Mouse (Mus musculus) inflammation-experienced regulatory T-cells, adult 6 months (primary cell): ENCODE data around the gene Dnah1. TPM values are rescaled to one million over a fixed set of nuclear protein-coding genes. Genes with fewer than 3 reads are reported as not detected.

Experiments
- ATAC-seq: one replicate; pipeline ENCODE4 v1.8.0; 2017
- polyA plus RNA-seq, 3 experiments: library from polyadenylated mRNA; unstranded; fragments of 100-300 nt; shearing (Covaris generic); gene quantifications; one replicate each; pipeline ENCODE4 v1.2.1; 2017

The Dnah1 gene
- polyA plus RNA-seq, 3 experiments from 2014 or later, result not detected

DNA sequence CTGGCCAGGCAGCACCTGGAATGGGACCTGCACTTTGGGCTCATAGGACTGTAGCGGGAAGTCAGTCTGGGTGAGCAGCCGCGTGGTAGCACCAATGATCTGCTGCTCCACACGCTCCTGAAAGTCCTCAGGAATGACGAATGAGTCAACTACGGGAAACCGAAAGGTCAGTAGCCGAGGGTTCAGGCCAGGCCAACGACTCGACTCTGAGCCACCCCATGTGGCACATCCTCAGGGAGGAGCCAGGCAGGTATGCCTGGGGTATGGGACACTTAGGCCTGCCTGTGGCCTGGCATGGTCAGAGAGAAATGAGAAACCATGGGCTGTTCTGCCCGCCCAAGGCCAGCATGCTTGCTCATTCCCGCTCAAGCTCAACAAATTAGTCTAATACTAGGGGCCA, 7.1 kb downstream of the Dnah1 start:
- no peak for ATAC-seq

DNA sequence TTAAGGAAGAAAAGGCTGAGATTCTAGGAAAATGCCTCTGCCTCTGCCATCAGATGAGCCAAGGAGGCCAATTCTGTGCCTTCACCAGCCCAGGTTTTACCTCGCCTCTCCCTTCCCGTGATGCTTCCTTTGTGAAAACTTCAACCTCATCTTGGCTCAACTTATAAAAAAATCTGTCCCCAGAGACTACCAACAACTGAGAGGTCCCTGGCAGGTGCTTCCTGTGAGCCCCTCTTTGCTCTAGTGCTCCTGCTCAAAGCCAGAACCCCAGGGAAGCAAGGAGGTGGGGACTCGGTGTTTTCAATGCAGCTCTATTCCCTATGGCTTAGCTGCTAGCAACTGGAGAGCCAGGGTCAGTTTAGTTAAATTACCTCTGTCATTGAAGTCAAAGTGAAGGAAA, 10.5 kb downstream of the Dnah1 start:
- ATAC-seq, result no peak

DNA sequence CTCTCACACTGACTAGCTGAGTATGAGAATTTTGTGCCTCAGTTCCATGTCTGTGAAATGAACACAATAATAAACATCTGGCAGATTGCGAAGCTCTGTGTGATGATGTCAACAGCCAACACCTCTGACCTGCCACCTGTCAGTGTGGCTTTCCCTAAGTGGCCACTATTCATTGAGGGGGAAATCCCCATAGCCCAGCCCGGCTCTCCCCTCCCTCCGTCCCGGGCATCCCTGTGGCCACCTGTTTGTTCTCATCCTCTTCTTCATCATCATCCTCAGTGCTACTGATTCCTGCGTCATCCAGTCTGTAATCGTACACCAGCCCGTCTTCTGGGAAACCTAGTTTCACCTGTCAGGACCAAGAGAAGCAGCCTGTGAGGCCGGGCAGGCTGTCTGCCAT, 38.0 kb downstream of the Dnah1 start:
- no peak for ATAC-seq

DNA sequence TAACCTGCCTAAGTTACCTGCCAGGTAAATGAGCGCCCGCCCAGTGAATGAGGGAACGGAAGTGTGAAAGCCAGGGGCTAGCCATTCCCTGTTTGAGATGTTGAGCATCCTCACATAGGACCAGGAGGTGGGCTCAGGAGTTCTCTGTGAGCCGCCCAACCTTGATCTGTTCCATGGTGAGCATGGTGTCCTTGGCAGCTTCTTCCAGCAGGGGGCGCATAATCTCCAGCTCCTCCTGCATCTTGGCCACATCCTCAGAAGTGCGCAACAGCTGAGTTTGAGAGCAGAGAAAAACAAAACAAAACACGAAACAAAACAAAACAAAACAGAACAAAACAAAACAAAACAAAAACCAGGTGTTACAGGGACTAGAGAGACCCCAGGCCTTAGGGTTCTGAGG, 51.5 kb downstream of the Dnah1 start:
- ATAC-seq, result peak; percentile 77

DNA sequence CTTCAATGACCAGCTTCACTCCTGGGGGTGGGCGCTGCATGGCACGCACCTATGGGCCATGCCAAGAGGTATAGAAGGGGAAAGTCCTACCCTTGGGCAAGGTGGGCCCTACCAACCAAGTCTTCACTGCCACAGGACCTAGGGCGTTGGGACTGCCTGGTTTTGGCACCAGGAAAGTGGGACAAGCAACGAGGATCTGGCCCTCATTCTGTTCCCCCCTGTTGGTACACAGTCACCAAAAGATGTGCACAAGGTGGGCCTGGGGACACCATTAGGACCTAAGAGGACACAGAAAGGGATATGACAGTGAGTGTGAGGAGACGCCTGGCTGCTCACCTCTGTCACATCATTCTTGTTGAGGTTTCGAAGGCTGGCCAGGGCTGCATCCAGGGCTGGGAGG, 52.6 kb downstream of the Dnah1 start:
- ATAC-seq, result no peak

DNA sequence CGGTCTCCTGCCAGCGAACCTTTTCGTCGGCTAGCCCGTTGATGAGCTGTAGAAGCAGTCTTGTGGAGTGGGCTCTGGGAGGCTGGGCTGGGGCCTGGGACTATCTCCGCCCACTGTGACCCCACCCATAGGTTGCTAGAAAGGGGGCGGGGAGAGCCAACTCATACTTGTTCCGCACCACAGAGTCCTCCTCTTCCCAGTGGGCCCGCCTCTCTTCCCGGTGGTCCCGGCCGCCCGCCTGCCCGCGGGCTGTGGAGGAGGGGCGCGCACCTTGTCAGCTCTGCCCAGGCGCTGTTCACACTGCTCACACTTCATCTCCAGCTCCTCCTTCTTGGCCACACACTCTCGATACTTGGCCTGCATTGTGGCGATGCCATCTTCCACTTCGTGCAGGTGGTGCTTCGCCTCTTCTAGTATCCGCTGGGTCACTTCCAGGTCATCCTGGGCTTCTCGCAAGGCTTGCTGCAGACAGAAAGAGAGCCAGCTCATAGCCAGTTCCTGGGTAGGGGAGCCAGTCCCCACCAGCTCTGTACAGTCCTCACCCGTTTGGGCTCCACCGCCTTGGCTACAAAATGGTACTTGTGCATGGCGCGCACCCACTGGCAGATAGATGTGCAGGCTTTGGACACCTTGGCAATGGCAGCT, 54.1 kb downstream of the Dnah1 start:
- no peak for ATAC-seq

DNA sequence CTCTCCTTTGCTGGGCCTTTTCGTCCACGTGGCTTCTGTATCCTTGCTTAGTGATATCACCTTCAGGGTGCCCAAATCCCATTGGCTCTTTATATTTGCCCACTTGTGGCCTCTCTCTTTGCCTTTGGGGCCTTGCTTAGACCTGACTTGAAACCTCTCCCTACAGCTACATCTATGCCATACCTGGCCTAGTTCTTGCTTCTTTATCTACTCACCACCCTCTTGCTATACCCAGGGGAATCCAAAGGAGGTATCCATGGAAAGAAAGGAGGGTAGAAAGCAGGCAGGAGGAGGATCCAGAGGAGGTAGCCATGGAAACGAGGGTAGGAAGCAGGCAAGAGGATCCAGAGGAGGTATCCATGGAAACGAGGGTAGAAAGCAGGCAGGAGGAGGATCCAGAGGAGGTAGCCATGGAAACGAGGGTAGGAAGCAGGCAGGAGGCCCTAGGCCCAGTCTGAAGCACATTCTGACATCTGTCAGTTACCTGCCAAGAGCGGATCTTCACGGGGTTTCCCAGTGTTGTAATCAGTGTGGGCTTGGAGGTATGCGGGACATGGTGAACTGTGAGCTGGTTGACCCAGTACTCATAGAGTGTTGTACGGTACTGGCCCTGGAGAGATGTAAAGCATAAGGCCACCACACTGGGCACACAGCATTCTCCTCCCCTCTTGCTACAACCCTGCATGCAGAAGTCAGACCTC, 55.2 kb downstream of the Dnah1 start:
- ATAC-seq, result no peak

DNA sequence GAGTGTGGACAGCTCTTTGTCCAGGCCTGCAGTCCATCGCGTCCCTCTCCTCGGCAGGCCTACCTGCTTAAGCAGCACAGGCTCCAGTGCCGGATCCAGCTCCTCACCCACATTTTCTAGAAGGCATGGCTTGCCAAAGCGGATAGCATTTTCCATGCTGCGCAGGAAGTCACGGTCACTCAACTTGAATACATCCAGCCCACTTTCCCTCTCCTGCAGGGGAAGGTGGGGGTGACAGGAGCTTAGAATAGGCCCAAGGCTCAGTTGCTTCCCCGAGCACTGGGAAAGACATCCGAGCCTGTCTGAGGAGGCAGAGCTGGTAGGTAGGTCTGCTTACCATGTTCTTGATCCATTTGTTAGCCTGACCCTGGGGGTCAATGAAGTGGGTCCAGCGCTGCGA, 56.0 kb downstream of the Dnah1 start:
- ATAC-seq, result no peak

GRCm38 (mm10) chr14:31260932-31261331, 62.8 kb downstream of the Dnah1 start:
- no peak for ATAC-seq

- ATAC-seq, result no peak
These were observed 63.3 kb downstream of the Dnah1 start for GRCm38 (mm10) chr14:31260374-31260773.

DNA sequence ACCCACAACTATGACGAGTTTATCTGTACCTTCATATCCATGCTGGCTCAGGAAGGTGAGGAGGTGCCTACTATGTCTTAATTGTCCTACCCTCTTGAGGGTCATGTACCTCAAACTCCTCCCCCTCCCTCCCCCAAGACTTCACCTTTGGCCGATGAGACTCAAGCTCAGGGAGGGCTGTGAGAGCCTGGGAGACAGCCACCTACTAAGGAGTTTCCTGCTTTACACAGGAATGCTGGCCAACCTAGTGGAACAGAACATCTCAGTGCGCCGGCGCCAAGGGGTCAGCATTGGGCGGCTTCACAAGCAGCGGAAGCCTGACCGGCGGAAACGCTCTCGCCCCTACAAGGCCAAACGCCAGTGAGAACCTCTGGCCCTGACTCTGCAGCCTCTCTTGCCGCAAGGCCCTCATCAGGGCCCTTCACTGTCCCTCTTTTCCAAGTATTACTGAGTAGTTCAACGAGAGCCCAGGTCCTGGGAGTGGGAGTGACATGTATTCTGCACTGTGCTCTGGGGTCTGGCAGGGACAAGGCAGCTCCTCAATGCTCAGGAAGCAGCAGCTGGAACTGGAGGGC, 65.1 kb downstream of the Dnah1 start:
- ATAC-seq, result no peak

- ATAC-seq, result no peak
These were observed 71.6 kb downstream of the Dnah1 start for GRCm38 (mm10) chr14:31252091-31252490.

- peak; percentile 7 for ATAC-seq
These were observed 72.1 kb downstream of the Dnah1 start for GRCm38 (mm10) chr14:31251626-31252025.

GRCm38 (mm10) chr14:31251084-31251604, 72.6 kb downstream of the Dnah1 start, which contains the start of the genes Phf7 and Bap1:
TSS of gene Phf7 (minus strand) at chr14:31251317.
TSS of gene Bap1 (plus strand) at chr14:31251450.
- peak; percentile 78 for ATAC-seq

DNA sequence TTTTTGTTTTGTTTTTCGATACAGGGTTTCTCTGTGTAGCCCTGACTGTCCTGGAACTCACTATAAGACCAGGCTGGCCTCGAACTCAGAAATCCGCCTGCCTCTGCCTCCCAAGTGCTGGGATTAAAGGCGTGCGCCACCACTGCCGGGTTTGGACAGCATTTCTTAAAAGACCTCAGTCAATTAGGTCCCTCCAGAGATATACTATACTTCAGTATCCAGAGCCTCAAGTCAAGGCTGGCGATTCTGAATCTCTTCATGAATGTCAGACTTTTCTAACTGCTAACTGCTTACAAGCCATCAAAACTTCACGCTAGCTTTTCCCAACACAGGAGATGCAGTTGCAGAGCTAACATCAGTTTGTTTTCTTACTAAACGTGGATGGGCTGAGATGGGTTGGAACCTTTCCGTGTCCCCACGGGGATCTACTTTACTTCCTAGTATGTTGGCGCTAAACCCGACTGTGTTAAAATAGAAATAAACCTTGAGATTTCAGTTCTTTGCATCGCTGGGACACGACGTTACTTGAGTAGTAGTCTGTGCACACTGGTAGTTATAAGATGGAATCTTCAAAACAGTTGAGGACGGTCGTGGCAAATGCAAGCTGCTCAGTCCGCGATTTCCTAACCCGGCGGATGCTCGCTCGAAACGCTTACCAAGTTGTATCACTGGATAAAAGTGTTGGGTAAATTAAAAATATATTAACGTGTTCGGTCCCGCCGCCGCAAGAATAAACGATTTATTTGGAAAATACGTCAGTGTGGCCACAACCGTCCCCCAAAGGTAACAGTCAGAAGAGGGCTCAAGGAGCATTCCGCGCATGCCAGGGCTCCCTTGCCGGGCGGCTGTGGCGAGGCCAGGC, 73.2 kb downstream of the Dnah1 start:
- peak; percentile 43 for ATAC-seq

- no peak for ATAC-seq
These were observed 75.3 kb downstream of the Dnah1 start for GRCm38 (mm10) chr14:31248396-31248795.

GRCm38 (mm10) chr14:31245946-31246345, 77.8 kb downstream of the Dnah1 start:
- ATAC-seq, result no peak

GRCm38 (mm10) chr14:31244777-31245176, 78.9 kb downstream of the Dnah1 start:
- no peak for ATAC-seq

GRCm38 (mm10) chr14:31240528-31240927, 83.2 kb downstream of the Dnah1 start:
- no peak for ATAC-seq

GRCm38 (mm10) chr14:31237101-31237882, 86.4 kb downstream of the Dnah1 start:
- no peak for ATAC-seq

DNA sequence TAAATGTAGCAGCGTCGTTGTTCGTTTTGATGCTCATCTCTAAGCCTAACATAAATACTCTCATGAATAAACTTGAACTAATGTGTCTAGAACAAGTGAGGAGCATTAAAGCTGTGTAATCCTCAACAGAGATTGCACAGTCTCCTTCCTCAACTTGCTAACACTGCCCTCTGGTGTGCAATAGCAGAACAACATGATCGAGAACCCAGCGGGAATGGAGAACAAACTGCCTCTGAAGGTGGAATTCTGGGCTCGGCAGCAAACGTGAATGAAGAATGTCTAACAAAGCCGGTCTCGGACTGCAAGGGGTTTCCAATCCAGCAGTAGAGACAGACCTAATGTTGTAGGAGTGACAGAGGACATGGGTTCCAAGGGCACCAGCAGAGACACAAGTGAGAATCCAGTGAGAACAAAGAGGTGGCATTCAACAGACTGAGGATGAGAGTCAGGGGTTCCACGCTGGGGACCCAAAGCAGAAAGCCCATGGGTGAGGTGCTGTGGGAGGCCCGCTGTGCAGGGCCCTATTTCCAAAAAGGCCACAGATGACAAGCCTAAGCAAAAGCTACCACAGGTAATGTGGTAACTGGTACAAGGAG, 89.6 kb downstream of the Dnah1 start:
- peak; percentile 71 for ATAC-seq
